Mouse (Mus musculus) adrenal gland, adult 18-20 months (tissue): ENCODE data around the gene Nlrc5. TPM values are rescaled to one million over a fixed set of nuclear protein-coding genes. Genes with fewer than 3 reads are reported as not detected.
A peak's percentile ranks its signal among the peaks of the same experiment; 100 is the strongest.

ENCODE experiments used
- DNase-seq, 2 experiments: peaks; one replicate each; pipeline ENCODE4 v3.0.0; 2021 to 2022; ENCODE audit warnings: low spot score in 2 of 2
- total RNA-seq, 2 experiments: library from RNA; stranded (reverse); gene quantifications; 1 replicate in 1 of 2; 2 replicates in 1 of 2; pipeline ENCODE4 v1.2.3; 2021

Gene Nlrc5
- total RNA-seq, 2 experiments from 2014 or later = 7.1 to 23.7 TPM

DNA sequence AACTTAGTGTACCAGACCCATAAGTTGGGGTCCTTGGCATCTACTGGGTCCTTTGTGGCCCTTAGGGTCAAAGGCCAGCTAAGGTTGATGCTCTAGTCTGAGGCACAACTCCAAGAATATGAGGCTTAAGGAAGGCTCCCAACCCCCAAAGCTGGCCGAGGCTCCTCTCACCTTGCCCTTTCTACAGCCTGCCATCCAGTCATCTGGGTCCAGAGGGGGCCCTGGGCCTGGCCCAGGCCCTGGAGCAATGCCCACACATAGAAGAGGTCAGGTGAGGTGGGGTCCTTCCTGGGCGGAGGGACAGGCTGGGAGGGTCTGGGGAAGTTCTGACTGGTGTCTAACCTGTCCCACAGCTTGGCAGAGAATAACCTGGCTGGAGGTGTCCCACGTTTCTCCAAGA lies 88.3 kb downstream of the Nlrc5 start:
- no peak for DNase-seq

DNA sequence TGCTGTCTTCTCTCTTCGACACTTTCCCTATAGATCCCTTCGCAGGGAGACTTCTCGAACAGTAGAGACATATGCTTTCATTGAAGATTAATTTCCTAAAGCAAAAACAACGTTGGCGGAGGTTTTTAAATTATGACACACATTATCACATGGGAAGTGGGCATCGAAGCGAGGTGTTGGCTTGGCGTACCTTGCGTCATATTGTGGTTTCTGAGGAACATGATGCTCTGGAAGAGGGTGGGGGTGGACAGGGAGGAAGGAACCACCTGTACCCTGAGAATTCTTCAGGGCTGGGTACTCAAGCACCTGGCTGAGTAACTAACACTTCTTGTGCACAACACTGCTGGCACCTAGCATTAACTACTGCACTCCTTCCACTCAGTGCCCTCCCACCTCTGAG lies 90.4 kb downstream of the Nlrc5 start:
- no peak for DNase-seq

DNA sequence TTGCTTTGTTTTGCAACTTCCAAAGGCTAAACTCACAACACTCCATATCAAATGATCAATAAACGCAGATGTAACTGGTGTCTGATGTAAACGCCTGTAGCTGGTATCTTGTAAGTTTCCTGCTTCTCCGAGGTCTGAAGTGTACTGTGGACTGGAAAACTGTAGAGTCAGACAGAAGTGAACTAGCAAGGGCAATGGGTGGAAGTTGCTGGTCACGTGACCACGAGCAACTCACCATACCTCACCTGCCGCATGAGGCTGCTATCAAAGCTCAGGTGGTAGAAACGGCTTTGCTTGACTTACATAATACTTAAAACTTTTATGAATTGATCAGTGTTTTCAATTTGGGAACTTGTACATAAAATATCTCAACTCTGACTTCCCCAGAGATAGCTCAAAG lies 93.0 kb downstream of the Nlrc5 start:
- DNase-seq = no peak

DNA sequence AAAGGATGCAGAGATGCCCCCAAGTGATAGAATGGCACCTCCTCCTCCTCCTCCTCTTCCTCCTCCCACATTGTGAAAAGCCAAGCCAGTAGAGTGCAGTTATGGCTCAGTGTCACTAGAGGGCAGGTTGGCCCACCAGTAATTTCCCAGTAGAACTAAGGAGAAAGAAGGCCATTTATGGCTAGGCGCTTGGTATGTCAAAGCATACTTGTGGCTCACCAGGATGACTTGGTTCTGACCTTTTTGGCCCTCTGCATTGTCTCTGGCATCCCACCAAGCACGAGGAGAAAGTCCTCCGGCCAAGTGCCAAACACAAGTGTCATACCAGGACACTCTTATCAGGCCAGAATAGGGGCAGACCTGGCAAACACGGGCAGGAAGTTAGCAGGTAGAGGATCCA lies 94.1 kb downstream of the Nlrc5 start:
- peak; percentile 49 to 57 for DNase-seq

DNA sequence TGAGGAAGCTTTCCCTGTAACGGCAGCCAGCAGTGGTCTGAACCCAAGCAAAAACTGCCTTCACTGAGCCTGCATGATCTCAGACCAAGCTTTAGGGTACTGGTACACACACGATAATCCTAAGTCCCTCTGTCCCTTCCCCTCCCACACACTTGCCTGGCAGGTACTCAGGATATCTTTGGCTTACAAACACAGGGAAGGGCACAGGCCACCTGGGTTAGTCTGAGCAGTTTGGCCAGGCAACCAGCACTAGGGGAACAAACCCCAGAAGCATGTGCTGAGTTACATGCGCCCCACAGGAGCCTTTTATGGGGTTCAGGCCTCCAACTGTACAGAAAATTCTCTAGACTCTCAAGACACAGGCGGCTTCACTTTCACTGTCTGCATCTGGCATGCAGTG lies 95.7 kb downstream of the Nlrc5 start:
- no peak for DNase-seq

DNA sequence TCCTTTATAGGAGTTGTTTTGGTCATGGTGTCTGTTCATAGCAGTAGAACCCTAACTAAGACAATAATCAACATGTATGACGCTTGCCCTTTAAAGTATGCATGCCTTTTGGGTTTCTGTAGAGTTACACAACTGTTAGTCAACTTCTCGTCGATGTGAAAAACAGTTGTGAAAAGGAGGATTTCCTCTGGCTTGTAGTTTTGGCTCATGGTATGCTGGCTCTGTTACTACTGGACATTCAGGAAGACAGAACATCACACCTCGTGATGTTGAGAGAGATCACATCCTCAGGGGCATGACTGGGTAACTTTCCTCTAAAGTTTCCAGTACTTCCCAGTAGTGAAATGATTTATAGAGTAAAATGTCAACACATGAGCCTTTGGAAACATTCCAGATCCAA lies 96.5 kb downstream of the Nlrc5 start:
- DNase-seq = no peak

DNA sequence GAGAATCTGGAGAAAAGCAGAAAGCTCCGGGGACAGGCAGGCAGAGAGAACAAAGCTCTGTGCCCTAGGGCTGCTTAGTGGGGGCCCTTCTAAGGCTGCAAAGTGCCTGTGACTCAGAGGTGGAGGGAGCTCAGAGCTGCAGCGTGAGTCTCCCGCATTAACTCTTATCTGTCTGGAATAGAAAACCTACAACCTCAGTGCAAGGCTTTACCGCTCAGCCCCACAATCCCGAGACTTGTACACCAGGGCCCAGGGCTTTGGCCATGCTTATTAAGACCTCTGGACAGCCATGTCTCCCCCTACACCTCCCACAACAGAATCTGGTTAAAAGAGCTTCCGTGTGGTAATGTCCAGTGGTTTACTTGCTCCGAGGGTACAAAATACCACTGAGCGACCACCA lies 97.8 kb downstream of the Nlrc5 start:
- peak in 1 of 2 experiments; percentile 18 for DNase-seq

DNA sequence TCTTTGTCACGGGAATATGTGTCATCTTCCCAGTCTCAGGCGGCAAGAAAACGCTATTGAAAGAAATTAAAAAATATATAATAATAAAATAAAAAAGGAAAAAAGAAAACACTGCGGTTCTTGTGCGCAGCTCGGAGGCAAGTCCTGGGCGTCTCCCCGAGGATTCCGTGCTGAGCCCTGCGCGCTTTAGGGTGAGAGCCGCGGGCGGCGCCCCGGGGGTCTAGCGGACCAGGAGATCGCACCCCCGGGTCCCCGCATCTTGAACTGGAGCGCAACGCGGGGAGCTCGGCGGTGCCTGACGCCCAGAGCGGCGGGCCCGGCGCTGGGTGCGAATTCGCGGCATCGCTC lies 98.3 kb downstream of the Nlrc5 start:
- DNase-seq = no peak

DNA sequence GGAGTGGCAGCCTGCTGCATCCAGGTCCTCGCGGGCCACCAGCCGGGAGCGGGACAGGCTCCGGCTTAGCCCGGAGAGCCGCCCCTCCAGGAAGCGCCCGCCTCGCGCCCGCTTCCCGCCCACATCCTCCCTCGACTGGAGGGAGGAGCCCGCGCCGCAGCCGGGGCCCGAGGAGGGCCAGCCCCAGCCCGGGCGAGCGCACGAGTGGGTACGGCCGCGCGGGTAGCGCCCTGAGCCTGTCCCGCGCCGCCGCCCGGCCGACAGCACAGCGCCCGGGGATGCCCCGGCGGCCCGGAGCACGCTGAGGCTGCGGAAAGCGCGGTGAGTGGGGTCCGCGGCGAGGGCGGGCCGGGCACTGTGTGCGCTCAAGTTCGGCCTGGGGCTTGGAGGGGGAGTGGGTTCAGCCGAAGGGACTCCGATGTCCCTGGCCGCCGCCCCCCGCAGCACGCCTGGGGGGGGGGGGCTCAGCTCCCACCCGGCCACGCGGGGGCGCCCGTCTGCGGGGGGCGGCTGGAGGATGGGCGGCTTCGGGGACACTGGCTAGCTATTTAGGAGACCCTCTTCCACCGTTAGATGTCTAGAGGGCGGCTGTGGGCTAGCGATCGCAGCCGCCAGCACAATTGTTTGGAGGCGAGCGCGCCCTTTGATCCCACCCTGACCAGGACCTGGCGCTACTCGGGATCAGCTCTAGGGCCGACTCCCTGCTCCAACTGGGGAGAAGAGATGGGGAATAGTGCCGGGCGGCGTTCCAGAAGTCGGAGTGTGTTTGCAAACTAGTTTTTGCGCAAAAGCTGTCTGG lies 98.9 kb downstream of the Nlrc5 start, which contains the start of gene Cpne2:
Gene Cpne2 (plus strand): TSS at position 118 of the 799 bp plus-strand sequence.
- DNase-seq = peak; percentile 76 to 81

DNA sequence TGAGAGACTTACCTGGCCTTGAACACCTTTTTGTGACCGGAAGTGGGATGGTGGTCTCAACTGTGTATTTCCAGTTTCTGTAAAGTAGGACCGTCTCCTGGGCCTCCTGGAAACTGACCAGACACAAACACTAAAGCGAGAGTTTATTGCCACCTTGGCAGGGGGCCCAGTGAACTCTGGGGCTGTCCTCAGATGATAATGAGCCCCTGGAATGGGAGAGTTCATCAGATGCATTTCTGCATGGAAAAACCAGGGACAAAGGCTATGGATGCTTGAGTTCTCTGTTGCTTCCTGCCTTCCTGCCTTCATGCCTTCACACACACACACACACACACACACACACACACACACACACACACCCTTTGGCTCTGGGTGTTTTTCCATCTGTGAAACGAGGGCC lies 100.5 kb downstream of the Nlrc5 start:
- DNase-seq = no peak

DNA sequence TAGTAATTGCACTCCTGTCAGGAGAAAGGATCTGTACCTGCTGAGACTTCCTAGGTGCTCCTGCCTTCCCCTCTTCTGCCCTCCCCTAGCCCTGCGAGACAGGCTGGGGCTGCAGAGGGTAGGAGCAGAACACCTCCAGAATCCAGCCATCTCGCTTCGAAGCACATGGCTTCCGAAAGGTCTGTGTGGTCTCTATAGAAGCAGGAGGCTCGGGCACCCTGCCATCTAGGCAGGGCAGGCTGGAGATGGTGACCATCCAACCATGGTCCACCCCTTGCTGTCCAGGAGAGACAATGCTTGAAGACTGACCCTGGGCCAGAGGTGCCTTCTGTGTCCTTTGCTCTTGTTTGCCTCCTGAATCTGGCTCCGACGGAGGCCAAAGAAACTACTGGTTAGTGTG lies 101.5 kb downstream of the Nlrc5 start:
- no peak for DNase-seq

DNA sequence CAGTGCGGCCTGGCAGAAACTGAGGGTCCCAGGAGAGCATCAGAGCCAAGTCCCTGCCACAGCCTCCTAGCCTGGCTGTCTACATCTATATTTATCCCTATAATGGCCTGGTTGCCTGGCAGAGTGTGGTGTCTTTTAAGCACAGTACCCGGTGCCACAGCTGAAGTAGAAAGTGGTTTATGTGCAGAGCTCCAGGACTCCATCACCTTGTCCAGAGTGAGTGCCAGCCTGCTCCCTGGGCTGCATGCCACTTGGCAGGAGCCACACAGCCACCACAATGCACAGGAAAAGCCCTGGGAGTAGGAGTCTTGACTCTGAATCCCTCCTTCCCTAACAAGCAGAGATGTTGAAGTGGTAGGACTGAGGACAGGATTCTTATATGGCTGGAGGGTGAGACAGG lies 103.3 kb downstream of the Nlrc5 start:
- DNase-seq = no peak

DNA sequence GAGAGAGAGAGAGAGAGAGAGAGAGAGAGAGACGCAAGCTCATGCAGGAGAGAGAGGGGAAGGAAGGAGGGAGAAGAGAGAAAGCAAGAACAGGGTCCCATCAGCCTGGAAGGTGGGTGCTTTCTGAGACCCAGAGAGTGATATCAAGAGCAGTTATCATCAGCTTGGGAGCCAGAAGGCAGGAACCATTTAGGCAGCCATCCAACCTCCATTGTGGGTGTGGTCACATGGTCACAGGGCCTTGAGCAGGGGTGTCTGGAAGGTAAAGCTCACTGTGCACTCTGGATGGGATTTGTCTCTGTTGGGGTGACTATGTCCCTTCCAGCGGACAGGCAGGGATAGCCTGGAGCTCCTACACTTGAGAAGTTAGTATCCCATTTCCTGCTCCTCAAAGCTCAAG lies 105.9 kb downstream of the Nlrc5 start:
- DNase-seq = no peak

DNA sequence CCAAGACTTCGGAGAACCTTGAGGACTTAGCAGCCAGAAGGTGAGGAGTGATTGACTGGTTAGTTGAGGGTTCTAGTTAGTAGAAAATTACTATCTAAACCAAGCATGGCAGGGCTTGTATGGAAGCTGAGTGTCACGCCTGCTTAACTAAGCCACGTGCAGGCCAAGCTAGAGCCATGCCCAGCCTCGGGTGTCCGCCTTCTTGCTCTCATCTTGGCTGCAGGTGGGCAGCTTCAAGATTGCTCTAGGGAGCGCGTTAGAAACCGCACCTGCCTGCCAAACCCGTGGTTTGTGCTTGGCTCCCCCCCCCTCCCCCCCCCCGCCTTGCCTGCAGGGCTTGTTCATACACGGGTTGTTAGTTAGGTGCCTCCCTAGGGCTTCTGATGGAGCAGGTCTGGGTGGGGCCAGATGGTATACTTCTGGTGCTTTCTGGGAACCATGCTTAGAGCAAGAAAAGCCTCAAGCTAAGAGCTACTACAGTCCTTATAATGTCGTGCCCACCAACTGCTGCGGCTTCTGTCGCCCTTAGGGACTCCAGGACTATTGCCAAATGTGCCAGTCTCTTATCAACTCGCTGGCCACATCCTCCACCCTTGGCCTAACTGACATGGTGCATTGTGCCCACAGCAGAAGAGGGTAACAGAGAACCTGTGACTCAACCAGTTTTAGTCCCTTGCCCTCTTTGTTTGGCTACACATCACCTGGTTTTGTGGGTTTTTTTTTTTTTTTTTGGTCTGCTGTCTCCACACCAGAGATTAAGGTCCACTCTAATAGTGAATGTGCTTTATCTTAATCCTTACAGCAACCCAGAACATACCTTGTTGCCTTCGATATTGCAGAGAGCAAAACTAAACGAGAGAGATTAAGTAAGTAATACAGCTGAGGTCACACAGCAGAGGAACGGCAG lies 107.0 kb downstream of the Nlrc5 start:
- no peak for DNase-seq

DNA sequence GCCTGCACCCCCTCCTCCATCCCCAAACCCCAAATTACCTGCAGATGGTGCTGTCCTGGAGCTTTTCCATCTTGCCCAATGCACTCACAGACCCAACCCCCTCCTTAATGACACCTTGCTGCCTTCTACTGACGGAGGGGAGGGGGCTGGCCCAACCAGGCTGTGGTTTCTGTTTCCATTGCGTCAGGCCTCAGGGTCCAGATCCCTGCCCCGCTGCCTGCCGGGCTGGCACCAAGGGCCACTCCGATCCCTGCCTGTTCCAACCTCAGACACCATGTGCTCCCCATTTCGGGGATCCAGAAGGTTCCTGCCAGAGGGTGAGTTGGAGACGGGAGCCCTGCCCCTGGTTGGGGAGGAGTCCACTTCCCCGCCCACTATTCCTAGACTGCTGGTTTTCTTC lies 109.8 kb downstream of the Nlrc5 start:
- no peak for DNase-seq

DNA sequence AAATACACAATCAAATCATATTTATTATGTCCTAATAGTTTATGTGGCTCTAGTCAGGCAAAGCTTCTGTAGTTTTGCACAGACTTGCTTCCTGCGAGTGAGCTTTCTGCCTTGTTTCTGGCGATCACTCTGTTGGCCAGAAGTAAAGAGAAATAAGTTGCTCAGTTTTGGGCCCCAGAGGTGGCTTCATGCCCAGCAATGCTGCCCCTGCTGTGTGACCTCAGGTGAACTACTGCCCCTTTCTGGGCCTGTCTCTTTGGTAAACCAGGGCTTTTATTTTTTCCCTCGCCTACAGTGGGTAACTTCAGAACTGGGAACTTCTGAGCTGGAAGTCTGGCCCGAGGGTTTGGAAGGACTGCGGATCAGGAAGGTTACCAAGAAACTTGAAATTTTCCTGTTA lies 114.9 kb downstream of the Nlrc5 start:
- no peak for DNase-seq

DNA sequence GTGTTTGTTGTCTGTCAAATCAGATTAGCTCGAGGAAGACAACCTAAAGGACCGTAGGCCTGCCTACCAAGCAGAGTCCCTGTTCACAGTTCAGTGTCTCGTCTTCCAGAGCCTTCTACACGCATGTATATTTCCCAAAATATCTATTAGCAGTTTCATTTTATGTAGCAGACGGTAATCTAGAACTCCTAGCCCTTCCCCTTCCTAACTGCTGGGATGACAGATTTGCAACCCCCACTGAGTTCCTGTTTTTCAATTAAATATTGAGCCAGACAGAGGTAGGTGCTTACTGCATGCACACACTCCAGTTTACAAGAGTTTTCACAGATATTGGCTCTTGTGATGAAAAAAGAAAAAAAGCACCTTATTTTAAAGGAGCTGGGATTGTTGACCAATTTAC lies 115.3 kb downstream of the Nlrc5 start:
- no peak for DNase-seq

DNA sequence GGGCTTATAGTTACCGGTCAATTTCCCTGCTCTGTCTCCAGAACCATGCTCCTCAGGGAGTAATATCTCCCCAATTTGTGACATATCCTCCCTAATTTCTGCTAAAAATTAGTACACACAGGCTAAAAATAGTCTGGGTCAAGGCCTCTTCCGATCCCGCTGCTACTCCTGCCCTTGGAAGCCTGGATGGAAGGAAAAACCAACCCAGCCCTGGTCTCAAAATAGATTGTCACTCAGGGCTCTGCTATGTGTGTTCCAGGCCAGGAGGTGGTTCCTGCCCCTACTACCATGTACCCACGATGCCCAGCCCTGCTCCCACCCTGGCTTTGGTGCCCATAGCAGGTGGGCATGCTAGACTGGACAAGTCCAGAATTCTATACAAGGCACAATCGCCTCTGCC lies 115.8 kb downstream of the Nlrc5 start:
- no peak for DNase-seq

DNA sequence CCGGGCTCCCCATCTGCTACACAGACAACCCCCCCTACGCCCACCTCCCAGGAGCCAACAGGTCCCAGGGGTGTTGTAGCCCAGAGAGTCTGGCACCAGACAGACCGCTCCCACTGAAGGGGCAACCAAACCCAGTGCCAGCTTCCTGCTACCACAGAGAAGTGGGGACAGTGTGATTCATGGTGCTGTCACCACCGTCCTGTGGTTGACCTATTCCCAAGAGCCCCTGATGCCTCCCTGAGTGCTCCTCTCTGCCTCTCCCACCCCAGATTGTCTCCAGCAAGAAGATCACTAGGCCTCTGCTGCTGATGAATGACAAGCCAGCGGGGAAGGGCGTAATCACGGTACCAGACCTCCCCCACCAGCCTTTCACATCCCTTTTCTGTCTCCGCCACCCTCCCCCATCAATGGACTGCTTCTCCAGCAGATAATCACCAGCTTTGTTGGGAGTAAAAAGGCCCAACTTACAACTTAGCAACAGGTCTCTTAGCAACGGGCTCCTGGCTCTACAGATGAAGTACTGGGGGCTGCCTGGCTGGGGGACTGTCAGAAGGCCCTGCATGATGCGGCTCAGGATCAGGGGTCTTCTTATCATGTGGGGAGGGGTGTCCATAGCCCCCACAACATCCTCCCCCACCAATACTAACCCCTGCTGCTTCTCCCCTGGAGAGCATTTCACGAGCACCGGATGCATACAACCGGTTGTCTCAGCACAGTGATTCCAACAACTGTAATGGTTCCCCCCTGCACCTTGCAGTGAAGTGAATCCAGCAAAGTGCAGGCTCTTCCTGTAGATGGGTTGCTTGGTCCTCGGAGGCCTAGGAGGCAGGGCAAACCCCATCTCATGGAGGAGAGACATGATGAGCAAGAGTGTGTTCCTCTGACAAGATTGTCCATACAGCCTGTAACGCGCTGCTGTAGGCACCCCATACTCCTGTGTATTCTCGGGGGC lies 117.6 kb downstream of the Nlrc5 start:
- no peak for DNase-seq

DNA sequence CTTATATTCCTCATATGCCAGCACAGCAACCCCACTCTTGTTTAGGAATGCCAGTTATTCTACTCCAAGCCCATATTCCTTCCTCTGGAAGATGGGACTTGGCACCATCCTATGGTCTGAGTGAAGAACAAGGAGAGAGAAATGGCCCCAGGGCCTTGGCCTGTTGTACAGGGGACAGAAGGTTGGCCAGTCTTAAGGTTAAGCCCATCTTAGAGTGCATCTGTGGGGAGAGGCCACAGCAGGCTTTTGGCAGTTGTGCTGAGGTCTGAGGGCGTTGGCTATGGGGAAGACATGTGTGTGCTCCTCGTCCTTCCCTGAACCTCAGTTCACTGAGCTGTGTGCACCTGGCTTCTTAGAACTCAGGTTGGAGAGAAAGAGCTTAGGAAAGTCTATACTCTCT lies 118.5 kb downstream of the Nlrc5 start:
- no peak for DNase-seq

DNA sequence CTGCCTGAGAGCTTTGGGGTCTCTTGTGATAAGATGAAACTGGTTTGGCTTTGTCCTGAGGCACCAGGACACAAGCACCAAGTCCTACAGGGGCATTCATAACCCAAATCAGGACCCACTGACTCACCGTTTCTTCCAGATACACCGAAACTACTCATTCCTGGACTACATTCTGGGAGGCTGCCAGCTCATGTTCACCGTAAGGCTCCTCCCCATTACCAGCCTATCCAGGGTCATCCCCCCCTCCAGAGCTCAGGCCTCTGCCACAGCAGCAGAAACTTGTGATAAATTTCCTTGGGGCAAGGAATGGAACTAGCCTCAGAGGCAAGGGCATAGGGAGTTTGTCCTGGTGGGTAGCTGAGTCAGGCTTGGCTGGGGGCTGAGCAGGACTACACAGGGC lies 123.1 kb downstream of the Nlrc5 start:
- DNase-seq = peak in 1 of 2 experiments; percentile 46
